Mouse (Mus musculus) adrenal gland, postnatal 0 days (tissue): Measurements from ENCODE around the gene Mterf2. TPM values are rescaled to one million over a fixed set of nuclear protein-coding genes. Genes with fewer than 3 reads are reported as not detected.

Source experiments
- polyA plus RNA-seq: library from polyadenylated mRNA; unstranded; fragments of >200 nt; fragmentation: Nextera tagmentation; extraction: Ambion mirVana; gene quantifications from 2 replicates; pipeline ENCODE4 v1.2.1, GENCODE M21; 2015

Gene Mterf2
- 24.8 and 31.6 TPM in 2 replicates for polyA plus RNA-seq

GRCm38 (mm10) chr10:85127395-85128287 is at the start of gene Mterf2:
Mterf2 (minus strand) TSS chr10:85128027.

GRCm38 (mm10) chr10:85102247-85103084 is 25.4 kb downstream of the Mterf2 start, which contains the start of the genes Fhl4 and Tmem263:
Fhl4 (minus strand) TSS chr10:85102495.
Tmem263 (plus strand) TSS chr10:85102627.

Other genes starting within 250 kb of the Mterf2 start
- gene Ric8b, start 210.4 kb downstream of the Mterf2 start, polyA plus RNA-seq, result 11.3 and 12.2 TPM in 2 replicates
- gene Fhl4, start 25.5 kb downstream of the Mterf2 start, polyA plus RNA-seq, result 0.91 and 1.1 TPM in 2 replicates
- gene Tmem263, start 25.4 kb downstream of the Mterf2 start, polyA plus RNA-seq, result 30.5 and 32.1 TPM in 2 replicates
- 10.7 and 12.2 TPM in 2 replicates for gene Cry1, start 57.0 kb upstream of the Mterf2 start, polyA plus RNA-seq